Mouse (Mus musculus) MEL (cell line): ENCODE measurements around the gene Pitpnc1.

Experiments
- BHLHE40 ChIP-seq: IDR thresholded peaks from 2 replicates; pipeline ENCODE4 v1.6.1; 2012; ENCODE audit warnings: low read depth, mild to moderate bottlenecking, inconsistent platforms, low read length, improper control_type of control experiment, borderline replicate concordance
- CTCF ChIP-seq, 3 experiments: IDR thresholded peaks in 2 of 3; conservative IDR thresholded peaks in 1 of 3; 2 replicates each; pipeline ENCODE4 v1.5.1; 2011 to 2012; ENCODE audit warnings: low read length in 3 of 3, low read depth in 2 of 3, mild to moderate bottlenecking in 2 of 3, improper control_type of control experiment in 1 of 3, inconsistent platforms in 1 of 3, mixed read lengths in 1 of 3, moderate library complexity in 1 of 3; ENCODE audit not compliant: control insufficient read depth in 1 of 3, insufficient read depth in 1 of 3, poor library complexity in 1 of 3, severe bottlenecking in 1 of 3
- EP300 ChIP-seq, 2 experiments: IDR thresholded peaks; 2 replicates each; pipeline ENCODE4 v1.6.1; 2011; ENCODE audit warnings: improper control_type of control experiment in 2 of 2, low read length in 2 of 2, low read depth in 1 of 2, mild to moderate bottlenecking in 1 of 2
- MAX ChIP-seq: IDR thresholded peaks from 2 replicates; pipeline ENCODE4 v1.6.1; 2011; ENCODE audit warnings: low read length, improper control_type of control experiment
- MXI1 ChIP-seq: IDR thresholded peaks from 2 replicates; pipeline ENCODE4 v1.6.1; 2011; ENCODE audit warnings: mild to moderate bottlenecking, low read depth, low read length, improper control_type of control experiment
- MYB ChIP-seq: IDR thresholded peaks from 2 replicates; pipeline ENCODE4 v1.6.1; 2011; ENCODE audit warnings: mild to moderate bottlenecking, low read depth, low read length, improper control_type of control experiment
- MYC ChIP-seq: IDR thresholded peaks from 2 replicates; pipeline ENCODE4 v1.6.1; 2011; ENCODE audit warnings: low read depth, mild to moderate bottlenecking, low read length, improper control_type of control experiment, moderate library complexity
- POLR2A ChIP-seq, 2 experiments: IDR thresholded peaks; 2 replicates each; pipeline ENCODE4 v1.6.1; 2011 to 2012; ENCODE audit warnings: low read length in 2 of 2, mild to moderate bottlenecking in 2 of 2, control low read depth in 1 of 2, improper control_type of control experiment in 1 of 2, low read depth in 1 of 2, moderate library complexity in 1 of 2; ENCODE audit not compliant: control insufficient read depth in 1 of 2, insufficient read depth in 1 of 2, poor library complexity in 1 of 2
- ZNF384 ChIP-seq: IDR thresholded peaks from 2 replicates; pipeline ENCODE4 v1.6.1; 2012; ENCODE audit warnings: low read depth, mild to moderate bottlenecking, inconsistent platforms, low read length, improper control_type of control experiment

- TF ChIP-seq MYC, result no peak
- TF ChIP-seq POLR2A (IDR thresholded peaks at IDR 0.05; ENCODE audit: control insufficient read depth in 1 of 2, insufficient read depth in 1 of 2, low read depth in 1 of 2, low read length in 2 of 2, poor library complexity in 1 of 2), result no peak
- TF ChIP-seq CTCF (IDR thresholded peaks at IDR 0.05 in 2 of 3, conservative IDR thresholded peaks at IDR 0.05 in 1 of 3; ENCODE audit: control insufficient read depth in 1 of 3, insufficient read depth in 1 of 3, low read depth in 2 of 3, low read length in 3 of 3, poor library complexity in 1 of 3, severe bottlenecking in 1 of 3), result no peak
- TF ChIP-seq BHLHE40, result no peak
- no peak for TF ChIP-seq MYB
- TF ChIP-seq ZNF384, result no peak
- no peak for TF ChIP-seq EP300 (IDR thresholded peaks at IDR 0.05; ENCODE audit: low read depth in 1 of 2, low read length in 2 of 2)
- TF ChIP-seq MXI1, result no peak
- TF ChIP-seq MAX, result no peak
Measured at GRCm38 (mm10) chr11:107319861-107320260, 150.6 kb downstream of the Pitpnc1 start.
